Mouse (Mus musculus) gastrocnemius, postnatal 36 days (tissue): ENCODE data around the gene Dpp6. TPM values are rescaled to one million over a fixed set of nuclear protein-coding genes. Genes with fewer than 3 reads are reported as not detected.

Source experiments
- DNase-seq, 2 experiments: peaks; one replicate each; pipeline ENCODE4 v3.0.0; 2022
- intact Hi-C: fragments of 180-260 bp; cut with DNase I; formaldehyde crosslinking; loops from one replicate; pipeline ENCODE4 v1.15.1; 2025
- total RNA-seq, 2 experiments: library from RNA; stranded (reverse); gene quantifications; 2 replicates each; pipeline ENCODE4 v1.2.3; 2021

The Dpp6 gene
- total RNA-seq, 2 experiments from 2014 or later: 0.36 to 0.52 TPM

GRCm38 (mm10) chr5:26945169-26945920 lies 128.3 kb downstream of the Dpp6 start:
- intact Hi-C loops: no loop called here
- DNase-seq: no peak

GRCm38 (mm10) chr5:26969941-26970590 lies 153.1 kb downstream of the Dpp6 start:
- intact Hi-C loops: no loop called here
- DNase-seq: no peak

GRCm38 (mm10) chr5:26973166-26973565 lies 156.2 kb downstream of the Dpp6 start:
- intact Hi-C loops: no loop called here
- no peak for DNase-seq

- no peak for DNase-seq
- intact Hi-C loops: no loop called here
Measured at GRCm38 (mm10) chr5:26979348-26979747, 162.3 kb downstream of the Dpp6 start.

GRCm38 (mm10) chr5:26979755-26980154 lies 162.8 kb downstream of the Dpp6 start:
- intact Hi-C loops: no loop called here

GRCm38 (mm10) chr5:26985114-26985513 lies 168.1 kb downstream of the Dpp6 start:
- DNase-seq: no peak
- intact Hi-C loops: no loop called here

More at GRCm38 (mm10) chr5:26979755-26980154, 162.8 kb downstream of the Dpp6 start:
- no peak for DNase-seq

- no peak for DNase-seq
- intact Hi-C loops: no loop called here
Measured at GRCm38 (mm10) chr5:26991587-26991986, 174.6 kb downstream of the Dpp6 start.

- DNase-seq: no peak
- intact Hi-C loops: no loop called here
Measured at GRCm38 (mm10) chr5:27003537-27003936, 186.5 kb downstream of the Dpp6 start.

- DNase-seq: no peak
- intact Hi-C loops: no loop called here
Measured at GRCm38 (mm10) chr5:27009157-27009556, 192.2 kb downstream of the Dpp6 start.

- intact Hi-C loops: no loop called here
- no peak for DNase-seq
Measured at GRCm38 (mm10) chr5:27010582-27010981, 193.6 kb downstream of the Dpp6 start.

- DNase-seq: no peak
- intact Hi-C loops: no loop called here
Measured at GRCm38 (mm10) chr5:27018314-27018956, 201.4 kb downstream of the Dpp6 start.

GRCm38 (mm10) chr5:27028611-27029010 lies 211.6 kb downstream of the Dpp6 start:
- DNase-seq: no peak
- intact Hi-C loops: no loop called here

- intact Hi-C loops: loop anchor here (10.0 kb wide), 1 partner anchor 125 kb away; no protein-coding TSS in a partner anchor
- DNase-seq: no peak
Measured at GRCm38 (mm10) chr5:27029784-27030183, 212.8 kb downstream of the Dpp6 start.

- DNase-seq: no peak
- intact Hi-C loops: loop anchor here (10.0 kb wide), 1 partner anchor 130 kb away; no protein-coding TSS in a partner anchor
Measured at GRCm38 (mm10) chr5:27034858-27035257, 217.9 kb downstream of the Dpp6 start.

- DNase-seq: no peak
- intact Hi-C loops: loop anchor here (10.0 kb wide), 1 partner anchor 130 kb away; no protein-coding TSS in a partner anchor
Measured at GRCm38 (mm10) chr5:27035291-27035690, 218.3 kb downstream of the Dpp6 start.

- intact Hi-C loops: loop anchor here (10.0 kb wide), 1 partner anchor 131 kb away; no protein-coding TSS in a partner anchor
- DNase-seq: no peak
Measured at GRCm38 (mm10) chr5:27035891-27036290, 218.9 kb downstream of the Dpp6 start.

GRCm38 (mm10) chr5:27037796-27038195 lies 220.8 kb downstream of the Dpp6 start:
- DNase-seq: no peak
- intact Hi-C loops: loop anchor here (10.0 kb wide), 1 partner anchor 133 kb away; no protein-coding TSS in a partner anchor

GRCm38 (mm10) chr5:27048167-27048566 lies 231.2 kb downstream of the Dpp6 start:
- intact Hi-C loops: no loop called here
- DNase-seq: no peak

GRCm38 (mm10) chr5:27048926-27049325 lies 231.9 kb downstream of the Dpp6 start:
- DNase-seq: no peak
- intact Hi-C loops: no loop called here

GRCm38 (mm10) chr5:27049341-27050091 lies 232.5 kb downstream of the Dpp6 start:
- DNase-seq: no peak
- intact Hi-C loops: no loop called here
